Mouse (Mus musculus): ENCODE measurements around the gene Nme4. TPM values are rescaled to one million over a fixed set of nuclear protein-coding genes. Genes with fewer than 3 reads are reported as not detected.

Nme4 gene
- total and polyA plus RNA-seq, 3 experiments, result 3.7 to 13.8 (median 4.4) TPM

GRCm38 (mm10) chr17:26124560-26124959 is 29.2 kb upstream of the Nme4 start:
- no peak overlapping the region for H3K4me3 ChIP-seq
- TF ChIP-seq POLR2A (IDR thresholded peaks at IDR 0.05; ENCODE audit: insufficient read depth, low read depth, low read length) (no peak), EP300 (IDR thresholded peaks at IDR 0.05; ENCODE audit: insufficient read depth, low read depth, low read length) (no peak), CTCF (IDR thresholded peaks at IDR 0.05) (no peak)
- 81% methylated on average over 7 of the region's 7 CpGs for WGBS
- DNase-seq, result no peak
- no peak overlapping the region for H3K27ac ChIP-seq
- H3K36me3 ChIP-seq (ENCODE audit: control insufficient read depth, insufficient read depth, low read length), result no peaks in the 10 kb centered on the region
- H3K79me2 ChIP-seq (replicated peaks; ENCODE audit: control insufficient read depth, insufficient read depth, low read length), result no peaks in the 10 kb centered on the region
- intact Hi-C loops (cut with DNase I), result loop anchor here (5.0 kb wide), 1 partner anchor 118 kb away; the partner anchor contains the start of gene Fam234a
- H3K27me3 ChIP-seq (ENCODE audit: control insufficient read depth, insufficient read depth, low read length), result no peaks in the 10 kb centered on the region
- no peak overlapping the region for H3K9ac ChIP-seq (ENCODE audit: low read depth, low read length)
- H3K4me1 ChIP-seq (ENCODE audit: control insufficient read depth, insufficient read depth, low read length), result peaks cover 7% of the 10 kb centered on the region

GRCm38 (mm10) chr17:26123267-26123684 is 27.9 kb upstream of the Nme4 start, which contains the start of gene Mrpl28:
Gene Mrpl28 (plus strand): TSS chr17:26123500.
- under 1% methylated on average over 32 of the region's 32 CpGs for WGBS
- Histone ChIP-seq H3K27me3 (ENCODE audit: control insufficient read depth, insufficient read depth, low read length) (no peaks in the 10 kb centered on the region), H3K27ac (peak within 1 kb of the TSS; percentile 76), H3K79me2 (replicated peaks; ENCODE audit: control insufficient read depth, insufficient read depth, low read length) (no peaks in the 10 kb centered on the region), H3K36me3 (ENCODE audit: control insufficient read depth, insufficient read depth, low read length) (no peaks in the 10 kb centered on the region), H3K4me3 (peak within 1 kb of the TSS; percentile 99), H3K9ac (ENCODE audit: low read depth, low read length) (peak within 1 kb of the TSS; percentile 85), H3K4me1 (ENCODE audit: control insufficient read depth, insufficient read depth, low read length) (peaks cover 7% of the 10 kb centered on the region)
- peak; percentile 99 for TF ChIP-seq POLR2A (IDR thresholded peaks at IDR 0.05; ENCODE audit: insufficient read depth, low read depth, low read length)
- no peak for TF ChIP-seq CTCF (IDR thresholded peaks at IDR 0.05)
- TF ChIP-seq EP300 (IDR thresholded peaks at IDR 0.05; ENCODE audit: insufficient read depth, low read depth, low read length), result 0 out of 2 replicates have a peak, but pooled peaks have one; percentile 10
- DNase-seq, result peak; percentile 90 to 91
- intact Hi-C loops (cut with DNase I), result loop anchor here (2.0 to 5.0 kb wide), 2 partner anchors 16 to 119 kb away; partner anchors contain the start of genes Axin1 and Fam234a

GRCm38 (mm10) chr17:26122431-26123140 is 27.2 kb upstream of the Nme4 start:
- Histone ChIP-seq H3K79me2 (replicated peaks; ENCODE audit: control insufficient read depth, insufficient read depth, low read length) (no peaks in the 10 kb centered on the region), H3K36me3 (ENCODE audit: control insufficient read depth, insufficient read depth, low read length) (no peaks in the 10 kb centered on the region), H3K27me3 (ENCODE audit: control insufficient read depth, insufficient read depth, low read length) (no peaks in the 10 kb centered on the region), H3K27ac (no peak overlapping the region), H3K4me3 (no peak overlapping the region), H3K9ac (ENCODE audit: low read depth, low read length) (no peak overlapping the region), H3K4me1 (ENCODE audit: control insufficient read depth, insufficient read depth, low read length) (peaks cover 7% of the 10 kb centered on the region)
- TF ChIP-seq POLR2A (IDR thresholded peaks at IDR 0.05; ENCODE audit: insufficient read depth, low read depth, low read length) (no peak), CTCF (IDR thresholded peaks at IDR 0.05) (no peak), EP300 (IDR thresholded peaks at IDR 0.05; ENCODE audit: insufficient read depth, low read depth, low read length) (no peak)
- WGBS, result 54% methylated on average over 5 of the region's 5 CpGs
- intact Hi-C loops (cut with DNase I), result loop anchor here (2.0 to 5.0 kb wide), 2 partner anchors 16 to 120 kb away; partner anchors contain the start of genes Axin1 and Fam234a
- DNase-seq, result no peak

- Histone ChIP-seq H3K79me2 (replicated peaks; ENCODE audit: control insufficient read depth, insufficient read depth, low read length) (no peaks in the 10 kb centered on the region), H3K27me3 (ENCODE audit: control insufficient read depth, insufficient read depth, low read length) (no peaks in the 10 kb centered on the region; the same call in 1 of the 2 replicates), H3K9ac (ENCODE audit: low read depth, low read length) (no peak overlapping the region), H3K4me1 (ENCODE audit: control insufficient read depth, insufficient read depth, low read length) (peaks cover 7% of the 10 kb centered on the region), H3K27ac (no peak overlapping the region), H3K36me3 (ENCODE audit: control insufficient read depth, insufficient read depth, low read length) (no peaks in the 10 kb centered on the region), H3K4me3 (no peak overlapping the region)
- TF ChIP-seq CTCF (IDR thresholded peaks at IDR 0.05) (peak; percentile 71), EP300 (IDR thresholded peaks at IDR 0.05; ENCODE audit: insufficient read depth, low read depth, low read length) (peak; percentile 76), POLR2A (IDR thresholded peaks at IDR 0.05; ENCODE audit: insufficient read depth, low read depth, low read length) (no peak)
- intact Hi-C loops (cut with DNase I), result loop anchor here (5.0 kb wide), 1 partner anchor 122 kb away; the partner anchor contains the start of gene Fam234a
- WGBS, result 41% methylated on average over 33 of the region's 33 CpGs
- peak; percentile 47 to 63 for DNase-seq
Observed at GRCm38 (mm10) chr17:26119766-26120710, 24.6 kb upstream of the Nme4 start.

- DNase-seq, result no peak
- Histone ChIP-seq H3K27ac (no peak overlapping the region), H3K79me2 (replicated peaks; ENCODE audit: control insufficient read depth, insufficient read depth, low read length) (no peaks in the 10 kb centered on the region), H3K4me1 (ENCODE audit: control insufficient read depth, insufficient read depth, low read length) (0 out of 2 replicates have a peak, but pooled peaks cover 1% of the 10 kb centered on the region), H3K9ac (ENCODE audit: low read depth, low read length) (no peak overlapping the region), H3K27me3 (ENCODE audit: control insufficient read depth, insufficient read depth, low read length) (peaks cover 1% of the 10 kb centered on the region; the same call in 1 of the 2 replicates), H3K36me3 (ENCODE audit: control insufficient read depth, insufficient read depth, low read length) (no peaks in the 10 kb centered on the region), H3K4me3 (no peak overlapping the region)
- intact Hi-C loops (cut with DNase I), result no loop called here
- no peak for TF ChIP-seq POLR2A (IDR thresholded peaks at IDR 0.05; ENCODE audit: insufficient read depth, low read depth, low read length)
- TF ChIP-seq CTCF (IDR thresholded peaks at IDR 0.05), result no peak
- 79% methylated on average over 17 of the region's 17 CpGs for WGBS
Observed at GRCm38 (mm10) chr17:26116503-26117258, 21.3 kb upstream of the Nme4 start.
